Mouse (Mus musculus) limb, embryonic 13.5 days (tissue): ENCODE measurements around the gene S1pr5. TPM values are rescaled to one million over a fixed set of nuclear protein-coding genes. Genes with fewer than 3 reads are reported as not detected.
"Not testable (repeated sequence)": the region's sequence is repeated elsewhere in the genome, so short reads cannot be mapped to it uniquely, and the experiment has no call there.

Source experiments
- ATAC-seq: fragments of 200-750 bp; cut with Nextera tagmentation; 2 replicates; pipeline ENCODE4 v1.8.0; 2017; ENCODE audit warnings: low read depth, moderate number of reproducible peaks, moderate TSS enrichment; ENCODE audit not compliant: low FRiP score
- H3K27ac ChIP-seq: fragments of 300-500 bp; sonication (generic); 2 replicates; pipeline ENCODE4 v1.5.1; 2015; ENCODE audit warnings: inconsistent platforms, mild to moderate bottlenecking, moderate library complexity
- H3K27me3 ChIP-seq: fragments of 300-500 bp; sonication (generic); 2 replicates; pipeline ENCODE4 v1.6.1; 2015; ENCODE audit warnings: mild to moderate bottlenecking, inconsistent platforms
- H3K36me3 ChIP-seq: fragments of 300-500 bp; sonication (generic); 2 replicates; pipeline ENCODE4 v1.6.1; 2015; ENCODE audit warnings: inconsistent platforms, mild to moderate bottlenecking, moderate library complexity
- H3K4me1 ChIP-seq: fragments of 300-500 bp; sonication (generic); 2 replicates; pipeline ENCODE4 v1.6.1; 2015; ENCODE audit warnings: inconsistent platforms
- H3K4me2 ChIP-seq: fragments of 300-500 bp; sonication (generic); replicated peaks from 2 replicates; pipeline ENCODE4 v1.6.1; 2015; ENCODE audit warnings: inconsistent platforms, mild to moderate bottlenecking, moderate library complexity
- H3K4me3 ChIP-seq: fragments of 300-500 bp; sonication (generic); 2 replicates; pipeline ENCODE4 v1.5.1; 2015; ENCODE audit warnings: moderate library complexity, mild to moderate bottlenecking, inconsistent platforms
- H3K9ac ChIP-seq: fragments of 300-500 bp; sonication (generic); 2 replicates; pipeline ENCODE4 v1.6.1; 2015; ENCODE audit warnings: mild to moderate bottlenecking, inconsistent platforms
- H3K9me3 ChIP-seq: fragments of 300-500 bp; sonication (generic); 2 replicates; pipeline ENCODE4 v1.6.1; 2016; ENCODE audit warnings: inconsistent platforms
- WGBS: fragments of 180-500 bp; shearing (Covaris S2); methylation state at CpG from one replicate; pipeline ENCODE4 v1.1.7; 2015; 5-methylcytosine and 5-hydroxymethylcytosine counted together
- polyA plus RNA-seq: library from polyadenylated mRNA; unstranded; fragments of >200 nt; fragmentation: Nextera tagmentation; extraction: Ambion mirVana; gene quantifications from 2 replicates; pipeline ENCODE4 v1.2.1, GENCODE M21; 2015

S1pr5 gene
- polyA plus RNA-seq, result 0.77 and 0.83 TPM in 2 replicates

GRCm38 (mm10) chr9:21248326-21248725, at the start of gene S1pr5:
Gene S1pr5 (minus strand): TSS chr9:21248443.
- peak within 1 kb of the TSS; percentile 60 for H3K4me2 ChIP-seq
- peak within 1 kb of the TSS; percentile 34 for H3K4me3 ChIP-seq
- 1% methylated on average over 30 of the region's 30 CpGs for WGBS
- peaks cover 98% of the 10 kb centered on the region for H3K27me3 ChIP-seq
- no peak within 1 kb of the TSS for H3K27ac ChIP-seq
- H3K9me3 ChIP-seq, result no peaks in the 10 kb centered on the region
- H3K36me3 ChIP-seq, result no peaks in the 10 kb centered on the region
- no peak for ATAC-seq
- H3K9ac ChIP-seq, result no peak within 1 kb of the TSS; the same call in 1 of the 2 replicates
- peaks cover 37% of the 10 kb centered on the region for H3K4me1 ChIP-seq

- WGBS, result 91% methylated on average over 3 of the region's 3 CpGs
- Histone ChIP-seq H3K27ac (no peak overlapping the region), H3K4me1 (peaks cover 36% of the 10 kb centered on the region)
Observed at GRCm38 (mm10) chr9:21292271-21292670, 44.0 kb upstream of the S1pr5 start.

GRCm38 (mm10) chr9:21291868-21292267, 43.6 kb upstream of the S1pr5 start:
- not testable (repeated sequence) for H3K9ac ChIP-seq, H3K27me3 ChIP-seq, ATAC-seq, H3K9me3 ChIP-seq, H3K36me3 ChIP-seq
- H3K4me1 ChIP-seq, result peaks cover 40% of the 10 kb centered on the region
- H3K4me3 ChIP-seq, result peak overlapping the region; percentile 81
- H3K27ac ChIP-seq, result peak overlapping the region; percentile 81
- 19% methylated on average over 7 of the region's 7 CpGs for WGBS
- peak overlapping the region; percentile 61 for H3K4me2 ChIP-seq

More at GRCm38 (mm10) chr9:21292271-21292670, 44.0 kb upstream of the S1pr5 start:
- Histone ChIP-seq H3K4me2 (0 out of 2 replicates have a peak overlapping the region, but pooled peaks have one; percentile 61), H3K4me3 (no peak overlapping the region), H3K27me3 (no peaks in the 10 kb centered on the region), H3K9me3 (no peaks in the 10 kb centered on the region), H3K9ac (no peak overlapping the region), H3K36me3 (0 out of 2 replicates have a peak, but pooled peaks cover 4% of the 10 kb centered on the region)
- ATAC-seq, result no peak

- H3K4me3 ChIP-seq, result peak within 1 kb of the TSS; percentile 81
- H3K27ac ChIP-seq, result peak within 1 kb of the TSS; percentile 84
- WGBS, result under 1% methylated on average over 51 of the region's 51 CpGs
- H3K4me1 ChIP-seq, result peaks cover 47% of the 10 kb centered on the region
- H3K9ac ChIP-seq, result peak within 1 kb of the TSS; percentile 82
- H3K4me2 ChIP-seq, result peak within 1 kb of the TSS; percentile 89
- no peaks in the 10 kb centered on the region for H3K9me3 ChIP-seq
- ATAC-seq, result peak; percentile 97
- H3K36me3 ChIP-seq, result 0 out of 2 replicates have a peak, but pooled peaks cover 4% of the 10 kb centered on the region
- H3K27me3 ChIP-seq, result no peaks in the 10 kb centered on the region
Observed at GRCm38 (mm10) chr9:21291022-21291787, 43.0 kb upstream of the S1pr5 start, which contains the start of gene Cdkn2d. Gene Cdkn2d (minus strand): TSS chr9:21291407.

- peak overlapping the region; percentile 89 for H3K4me2 ChIP-seq
- H3K4me1 ChIP-seq, result peaks cover 44% of the 10 kb centered on the region
- peak overlapping the region; percentile 81 for H3K4me3 ChIP-seq
- no peak for ATAC-seq
- WGBS, result under 1% methylated on average over 20 of the region's 20 CpGs
- H3K9ac ChIP-seq, result peak overlapping the region; percentile 82
- H3K9me3 ChIP-seq, result no peaks in the 10 kb centered on the region
- H3K27me3 ChIP-seq, result no peaks in the 10 kb centered on the region
- H3K36me3 ChIP-seq, result 0 out of 2 replicates have a peak, but pooled peaks cover 7% of the 10 kb centered on the region
- H3K27ac ChIP-seq, result peak overlapping the region; percentile 84
Observed at GRCm38 (mm10) chr9:21290589-21290988, 42.3 kb upstream of the S1pr5 start.

GRCm38 (mm10) chr9:21289337-21289671, 41.1 kb upstream of the S1pr5 start:
- ATAC-seq, result no peak
- 89% methylated on average over 2 of the region's 2 CpGs for WGBS
- H3K9me3 ChIP-seq, result no peaks in the 10 kb centered on the region
- H3K4me1 ChIP-seq, result peaks cover 36% of the 10 kb centered on the region
- no peak overlapping the region for H3K9ac ChIP-seq
- peaks cover 19% of the 10 kb centered on the region for H3K36me3 ChIP-seq
- H3K27ac ChIP-seq, result no peak overlapping the region
- H3K4me2 ChIP-seq, result peak overlapping the region; percentile 89
- no peaks in the 10 kb centered on the region for H3K27me3 ChIP-seq
- peak overlapping the region; percentile 81 for H3K4me3 ChIP-seq

GRCm38 (mm10) chr9:21288404-21289336, 40.4 kb upstream of the S1pr5 start:
- Histone ChIP-seq H3K4me1 (peaks cover 36% of the 10 kb centered on the region), H3K27me3 (no peaks in the 10 kb centered on the region), H3K9ac (peak overlapping the region; percentile 78; the same call in 1 of the 2 replicates), H3K4me3 (peak overlapping the region; percentile 81), H3K27ac (peak overlapping the region; percentile 44; the same call in 1 of the 2 replicates), H3K9me3 (no peaks in the 10 kb centered on the region), H3K4me2 (peak overlapping the region; percentile 89), H3K36me3 (peaks cover 26% of the 10 kb centered on the region)
- ATAC-seq, result no peak
- 74% methylated on average over 13 of the region's 13 CpGs for WGBS

GRCm38 (mm10) chr9:21287571-21288402, 39.5 kb upstream of the S1pr5 start, which contains the start of gene Kri1:
Gene Kri1 (minus strand): TSS chr9:21287969.
- peaks cover 36% of the 10 kb centered on the region for H3K4me1 ChIP-seq
- peaks cover 30% of the 10 kb centered on the region for H3K36me3 ChIP-seq
- H3K27ac ChIP-seq, result peak within 1 kb of the TSS; percentile 83
- H3K9me3 ChIP-seq, result no peaks in the 10 kb centered on the region
- H3K27me3 ChIP-seq, result no peaks in the 10 kb centered on the region
- peak; percentile 68 for ATAC-seq
- 1% methylated on average over 59 of the region's 59 CpGs for WGBS
- H3K4me2 ChIP-seq, result peak within 1 kb of the TSS; percentile 89
- peak within 1 kb of the TSS; percentile 81 for H3K4me3 ChIP-seq
- H3K9ac ChIP-seq, result peak within 1 kb of the TSS; percentile 78

- Histone ChIP-seq H3K4me3 (peak overlapping the region; percentile 81), H3K4me1 (peaks cover 36% of the 10 kb centered on the region), H3K4me2 (peak overlapping the region; percentile 89), H3K9me3 (no peaks in the 10 kb centered on the region), H3K27me3 (no peaks in the 10 kb centered on the region), H3K36me3 (peaks cover 40% of the 10 kb centered on the region), H3K9ac (peak overlapping the region; percentile 78), H3K27ac (peak overlapping the region; percentile 83; the same call in 1 of the 2 replicates)
- WGBS, result 68% methylated on average over 3 of the region's 3 CpGs
- no peak for ATAC-seq
Observed at GRCm38 (mm10) chr9:21286753-21287152, 38.5 kb upstream of the S1pr5 start.

- peaks cover 66% of the 10 kb centered on the region for H3K36me3 ChIP-seq
Observed at GRCm38 (mm10) chr9:21283994-21284393, 35.8 kb upstream of the S1pr5 start.

GRCm38 (mm10) chr9:21283591-21283990, 35.3 kb upstream of the S1pr5 start:
- peaks cover 18% of the 10 kb centered on the region for H3K4me1 ChIP-seq
- no peaks in the 10 kb centered on the region for H3K27me3 ChIP-seq
- no peak overlapping the region for H3K4me2 ChIP-seq
- WGBS, result 94% methylated on average over 5 of the region's 5 CpGs
- no peak overlapping the region for H3K9ac ChIP-seq
- H3K9me3 ChIP-seq, result no peaks in the 10 kb centered on the region
- no peak overlapping the region for H3K27ac ChIP-seq
- no peak for ATAC-seq
- peaks cover 66% of the 10 kb centered on the region for H3K36me3 ChIP-seq
- H3K4me3 ChIP-seq, result no peak overlapping the region

More at GRCm38 (mm10) chr9:21283994-21284393, 35.8 kb upstream of the S1pr5 start:
- ATAC-seq, result no peak
- H3K4me2 ChIP-seq, result no peak overlapping the region
- 81% methylated on average over 3 of the region's 3 CpGs for WGBS
- no peak overlapping the region for H3K9ac ChIP-seq
- peaks cover 22% of the 10 kb centered on the region for H3K4me1 ChIP-seq
- no peak overlapping the region for H3K4me3 ChIP-seq
- H3K9me3 ChIP-seq, result no peaks in the 10 kb centered on the region
- H3K27ac ChIP-seq, result no peak overlapping the region
- H3K27me3 ChIP-seq, result no peaks in the 10 kb centered on the region
